In the genomic region with DNA sequence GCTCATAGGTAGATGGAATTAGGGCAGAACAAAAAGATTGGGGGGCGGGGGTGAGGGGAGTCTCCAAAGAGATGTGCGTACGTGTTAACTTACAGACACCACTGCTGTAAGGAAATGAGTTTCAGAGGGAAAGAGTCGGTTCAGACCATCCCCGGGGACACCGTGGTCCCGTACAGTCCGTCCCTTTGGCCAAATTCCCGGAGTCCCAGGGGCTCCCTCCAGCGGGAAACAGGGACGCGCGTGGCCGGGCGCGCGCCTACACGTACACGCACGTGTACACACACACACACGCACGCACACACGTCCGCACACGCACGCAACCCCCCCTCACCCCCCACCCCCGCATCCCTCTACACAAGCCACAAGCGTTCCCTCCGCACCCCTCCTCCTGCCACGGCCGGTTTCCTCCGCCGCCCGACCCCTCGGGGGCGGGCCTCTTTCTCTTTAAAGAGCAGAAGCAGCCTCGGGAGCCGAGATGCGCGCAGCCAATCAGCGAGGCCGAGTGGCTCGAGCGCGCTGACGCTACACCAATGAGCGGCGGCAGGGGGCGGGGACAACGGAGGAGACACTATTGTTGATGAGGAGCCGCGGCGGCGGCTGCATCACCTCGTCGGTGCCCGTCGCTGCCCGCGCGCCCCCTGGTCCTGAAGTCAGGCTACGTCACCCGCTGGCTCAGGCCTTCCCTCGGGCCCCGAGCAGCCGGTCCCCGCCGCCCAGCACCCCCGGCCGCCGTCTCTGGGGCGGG, we compare ENCODE assay signal across 8 mouse cellular contexts. TPM values are rescaled to one million over a fixed set of nuclear protein-coding genes. Genes with fewer than 3 reads are reported as not detected.
DNase-seq lines count a peak whose midpoint lies in the region; ATAC-seq lines count a peak whose summit lies in the region.

A gene (plus strand): TSS at position 594 of the 745 bp plus-strand sequence.

- peaks cover 20% of the 10 kb centered on the region for H3K4me1 ChIP-seq in hindbrain, embryonic 12.5 days

- DNase-seq in NIH3T3 (ENCODE audit: low read depth) = peak; percentile 99
- peak; percentile 100 for DNase-seq in cerebellum, postnatal 10 days
- DNase-seq in frontal cortex, postnatal 10 days (ENCODE audit: low spot score in 2 of 2) = peak; percentile 98
- peak; percentile 97 to 98 for DNase-seq in layer of hippocampus, postnatal 14 days (ENCODE audit: low spot score in 2 of 2)
- DNase-seq in lung, postnatal 14 days = peak; percentile 99
- peak; percentile 88 for DNase-seq in retina, adult 2 months (ENCODE audit: low read depth, low spot score)
- peak; percentile 98 to 99 for DNase-seq in thymus, postnatal 36 days

- H3K27me3 ChIP-seq in hindbrain, embryonic 12.5 days = no peaks in the 10 kb centered on the region

- H3K4me2 ChIP-seq in hindbrain, embryonic 12.5 days (replicated peaks) = peak within 1 kb of the TSS; percentile 83

- H3K36me3 ChIP-seq in hindbrain, embryonic 12.5 days = no peaks in the 10 kb centered on the region

- peak; percentile 97 for ATAC-seq in hindbrain, embryonic 12.5 days (ENCODE audit: low FRiP score)

- WGBS in hindbrain, embryonic 12.5 days = under 1% methylated on average over 63 of the region's 72 CpGs

- no peaks in the 10 kb centered on the region for H3K9me3 ChIP-seq in hindbrain, embryonic 12.5 days (replicated peaks)

- H3K27ac ChIP-seq in hindbrain, embryonic 12.5 days = peak within 1 kb of the TSS; percentile 98

- H3K4me3 ChIP-seq in hindbrain, embryonic 12.5 days = peak within 1 kb of the TSS; percentile 99

- peak within 1 kb of the TSS; percentile 99 for H3K9ac ChIP-seq in hindbrain, embryonic 12.5 days

RNA-seq across cellular contexts. Expression of the gene that starts here (rescaled TPM):
- polyA plus RNA-seq in hindbrain, embryonic 12.5 days (2016; fragmentation: Nextera tagmentation; extraction: Ambion mirVana) = 34.5 and 38.0 TPM in 2 replicates
- total RNA-seq in layer of hippocampus, postnatal 14 days (2021) = 10 to 100 TPM; 51.4 to 52.5 TPM

Comparison
In these comparisons a context has a peak if more than half of its experiments do, and no peak if none do; other contexts are left out.
1. Peak in every context shown above with its lines: DNase-seq, ATAC-seq, H3K4me3 ChIP-seq and H3K27ac ChIP-seq.